Mouse (Mus musculus) thymus, postnatal 4 days (tissue): ENCODE data around the gene Ranbp10.

Source experiments
- DNase-seq: peaks from one replicate; pipeline ENCODE4 v3.0.0; 2021

Gene Ranbp10

GRCm38 (mm10) chr8:105780298-105780697 lies 46.9 kb downstream of the Ranbp10 start:
- DNase-seq, result no peak

DNA sequence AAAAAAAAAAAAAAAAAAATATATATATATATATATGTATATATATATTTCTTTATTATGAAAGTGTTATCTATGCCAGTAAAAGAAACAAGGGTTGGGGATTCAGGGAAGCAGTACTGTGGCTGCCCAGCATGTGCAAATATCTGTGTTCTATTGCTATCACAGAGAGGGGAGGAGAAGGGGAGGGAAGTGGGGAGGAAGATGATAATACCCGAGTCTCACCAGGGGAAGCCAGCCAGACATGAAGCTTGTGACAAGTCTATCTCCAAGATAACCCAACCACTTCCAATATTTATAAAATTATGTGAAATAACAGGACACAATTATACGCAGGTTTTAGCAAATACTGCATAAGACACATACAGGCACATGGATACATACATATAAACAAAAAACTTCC lies 49.3 kb downstream of the Ranbp10 start:
- no peak for DNase-seq

DNA sequence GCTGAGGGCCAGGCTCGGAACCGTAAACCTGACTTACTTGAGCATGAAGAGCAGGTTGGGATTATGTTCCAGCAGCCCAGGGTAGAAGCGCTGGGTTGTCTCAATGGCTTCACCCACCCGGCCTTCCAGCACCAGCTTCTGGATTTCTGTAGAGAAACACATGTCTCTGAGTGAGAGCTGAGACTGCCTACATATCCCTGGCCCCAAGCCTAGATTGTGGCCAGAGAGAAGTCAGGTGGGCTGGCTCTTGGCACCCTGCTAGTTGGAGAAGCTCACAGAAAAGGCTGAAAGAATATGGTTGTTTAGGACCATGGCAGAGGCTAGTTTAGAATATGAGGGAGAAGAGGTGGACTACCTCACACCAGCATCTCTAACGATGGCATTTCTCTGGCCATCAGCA lies 52.7 kb downstream of the Ranbp10 start:
- no peak for DNase-seq

GRCm38 (mm10) chr8:105773441-105773861 lies 53.7 kb downstream of the Ranbp10 start:
- DNase-seq, result no peak

GRCm38 (mm10) chr8:105771398-105772175 lies 55.6 kb downstream of the Ranbp10 start:
- DNase-seq, result no peak

DNA sequence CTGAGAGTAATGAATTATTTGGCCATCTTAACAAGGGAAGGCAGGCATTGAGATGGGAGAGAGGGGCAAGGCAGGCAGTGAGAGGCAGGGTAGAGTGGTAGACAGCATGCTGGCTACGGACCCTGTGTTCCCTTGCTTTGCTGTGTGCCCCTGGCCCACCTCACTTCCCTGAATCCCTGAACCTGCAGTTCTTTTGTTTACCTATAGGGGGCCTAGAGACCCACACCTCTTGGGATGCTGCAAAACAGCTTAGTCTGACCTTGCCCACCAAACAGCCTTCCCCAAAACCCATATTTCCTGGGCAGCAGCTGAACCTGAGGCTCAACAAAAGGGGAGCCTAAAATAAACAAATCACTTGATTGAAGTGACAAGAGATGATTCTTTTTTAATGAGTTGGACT lies 56.5 kb downstream of the Ranbp10 start:
- no peak for DNase-seq

GRCm38 (mm10) chr8:105768485-105769257 lies 58.5 kb downstream of the Ranbp10 start:
- no peak for DNase-seq

- peak; percentile 99 for DNase-seq
These were observed 68.7 kb downstream of the Ranbp10 start, which contains the start of gene Gfod2 for GRCm38 (mm10) chr8:105758277-105759108. Gfod2 (minus strand) TSS chr8:105758664.

GRCm38 (mm10) chr8:105757796-105758276 lies 69.3 kb downstream of the Ranbp10 start:
- no peak for DNase-seq

DNA sequence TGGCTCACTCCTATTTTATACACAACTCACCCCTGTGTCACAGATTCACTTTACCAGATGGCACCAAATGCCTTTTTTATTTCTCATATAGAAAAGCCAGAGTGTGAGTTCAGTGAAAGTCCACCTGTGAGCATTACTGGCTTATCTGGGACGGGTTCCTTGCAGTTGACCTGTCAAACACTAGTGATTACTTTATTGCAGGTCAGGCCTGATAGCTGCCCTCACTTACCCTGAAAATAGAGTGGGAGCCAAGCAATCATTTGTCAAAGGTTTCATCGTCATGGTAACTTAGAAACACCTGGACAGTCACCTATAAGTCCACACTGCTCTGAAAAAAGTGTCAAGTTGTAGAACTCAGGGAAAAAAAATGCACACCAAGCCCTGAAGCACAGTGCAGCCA lies 72.5 kb downstream of the Ranbp10 start:
- DNase-seq, result no peak

GRCm38 (mm10) chr8:105753916-105754315 lies 73.2 kb downstream of the Ranbp10 start:
- DNase-seq, result no peak

GRCm38 (mm10) chr8:105750606-105751005 lies 76.5 kb downstream of the Ranbp10 start:
- DNase-seq, result no peak

- no peak for DNase-seq
These were observed 83.8 kb downstream of the Ranbp10 start for GRCm38 (mm10) chr8:105743301-105743700.

- no peak for DNase-seq
These were observed 87.9 kb downstream of the Ranbp10 start for GRCm38 (mm10) chr8:105739216-105739615.

DNA sequence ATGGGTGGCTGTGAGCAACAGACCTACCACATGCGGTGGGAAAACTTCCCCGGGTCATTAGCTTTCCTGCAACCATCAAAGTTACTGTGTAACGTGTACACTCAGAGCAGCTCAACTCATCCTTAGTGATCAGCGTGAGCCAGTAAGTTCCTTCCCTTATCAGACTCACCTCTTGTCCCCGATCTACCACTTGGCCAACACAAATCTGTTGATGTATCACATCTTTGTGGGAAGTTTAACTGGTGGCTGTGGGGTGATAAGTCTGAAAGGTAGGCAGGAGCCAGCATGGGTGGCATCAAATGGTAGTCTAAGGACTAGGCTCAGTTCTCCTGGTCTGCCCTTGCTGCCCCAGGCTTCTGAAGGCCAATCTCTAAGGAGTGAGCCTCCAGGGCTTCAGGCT lies 95.0 kb downstream of the Ranbp10 start:
- no peak for DNase-seq

DNA sequence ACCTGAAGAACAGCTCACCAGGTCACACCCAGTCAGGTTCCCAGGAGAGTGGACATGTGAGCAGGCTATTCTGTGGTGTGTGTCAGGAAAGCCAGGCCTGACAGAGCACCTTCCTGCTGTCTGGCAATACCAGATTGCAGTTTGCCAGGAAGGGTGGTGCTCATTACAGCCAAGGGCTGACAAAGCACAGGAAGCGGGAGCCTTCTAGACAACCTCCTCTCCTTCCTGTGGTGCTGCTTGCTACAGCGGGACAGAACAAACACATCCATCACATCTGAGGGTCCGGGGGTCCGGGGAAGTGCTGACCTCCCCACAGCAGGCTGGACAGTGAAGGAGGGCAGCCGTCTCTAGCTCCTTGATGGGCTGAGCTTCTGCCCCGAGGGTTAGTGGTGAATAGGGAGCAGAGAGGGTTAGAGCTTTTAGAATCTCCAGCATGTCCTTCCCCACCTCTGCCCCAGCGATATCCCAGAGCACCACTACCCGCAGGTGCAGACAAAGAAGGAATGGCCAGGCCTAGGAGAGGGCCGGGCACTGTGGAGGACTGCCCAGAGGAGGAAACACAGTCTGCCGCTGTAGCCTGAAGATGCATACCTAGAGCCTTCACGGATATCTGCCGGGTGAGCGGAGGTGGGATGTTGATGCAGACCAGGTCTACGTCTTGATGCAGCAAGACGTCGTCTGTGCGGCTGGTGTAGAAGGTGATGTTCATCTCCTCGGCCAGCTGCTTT lies 99.6 kb downstream of the Ranbp10 start:
- DNase-seq, result peak; percentile 38

GRCm38 (mm10) chr8:105725726-105726125 lies 101.4 kb downstream of the Ranbp10 start:
- no peak for DNase-seq

DNA sequence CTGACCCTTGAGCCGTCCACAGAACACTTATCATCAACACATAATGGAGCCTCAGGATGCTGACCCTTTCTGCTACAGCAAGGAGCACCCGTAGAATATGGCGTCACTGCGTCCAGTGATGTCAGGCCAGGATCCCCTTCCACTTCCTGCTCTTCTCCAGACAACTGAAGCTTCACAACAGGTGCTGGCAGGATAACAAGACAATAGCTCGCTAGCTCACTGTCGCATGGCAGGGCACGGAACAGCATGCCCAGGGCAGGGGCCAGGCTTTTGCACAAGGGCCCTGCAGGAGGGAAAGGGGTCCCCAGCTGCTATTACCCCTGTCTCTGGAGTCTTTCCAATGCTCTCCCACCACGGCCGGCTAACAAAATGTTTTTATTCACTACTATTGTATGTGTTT lies 104.3 kb downstream of the Ranbp10 start:
- DNase-seq, result no peak

- DNase-seq, result no peak
These were observed 107.5 kb downstream of the Ranbp10 start for GRCm38 (mm10) chr8:105719637-105720036.
